Mouse (Mus musculus) regulatory T cell (primary cell): Measurements from ENCODE around the gene Guk1.

ENCODE experiments used
- in situ Hi-C: fragments of 300-600 bp; cut with MboI, MseI; formaldehyde crosslinking; loops from one replicate; pipeline ENCODE4 v1.15.1; 2025; ENCODE audit warnings: high pct_unique_total_duplicates

Guk1 gene

DNA sequence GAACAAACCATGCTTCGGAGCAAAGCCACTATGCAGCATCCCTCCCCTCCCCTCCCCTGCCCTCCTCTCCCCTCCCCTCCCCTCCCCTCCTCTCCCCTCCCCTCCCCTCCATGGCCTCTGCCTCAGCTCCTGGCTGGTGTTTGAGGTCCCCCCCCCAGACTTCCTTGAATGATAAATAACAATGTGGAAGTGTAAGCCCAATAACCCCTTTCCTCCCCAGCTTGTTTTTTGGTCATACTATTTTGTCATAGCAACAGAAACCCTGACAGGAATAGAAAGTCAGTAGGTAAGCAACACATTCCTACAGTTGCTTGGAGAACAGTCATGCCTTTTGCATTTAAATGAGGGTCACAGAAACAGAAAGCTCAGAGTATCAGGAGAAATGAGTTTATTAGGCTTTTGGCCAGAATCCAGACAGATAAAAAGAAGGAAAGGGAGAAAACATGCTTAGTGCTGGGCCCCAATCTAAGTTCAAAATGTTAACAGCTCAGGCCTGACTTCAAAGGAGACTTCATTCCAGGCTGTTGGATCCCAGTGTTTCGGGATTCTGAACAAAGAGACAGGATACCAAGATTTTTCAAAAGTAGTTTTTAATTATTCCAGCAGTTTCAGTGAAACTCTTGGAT is 26.3 kb downstream of the Guk1 start:
- in situ Hi-C loops = no loop called here

DNA sequence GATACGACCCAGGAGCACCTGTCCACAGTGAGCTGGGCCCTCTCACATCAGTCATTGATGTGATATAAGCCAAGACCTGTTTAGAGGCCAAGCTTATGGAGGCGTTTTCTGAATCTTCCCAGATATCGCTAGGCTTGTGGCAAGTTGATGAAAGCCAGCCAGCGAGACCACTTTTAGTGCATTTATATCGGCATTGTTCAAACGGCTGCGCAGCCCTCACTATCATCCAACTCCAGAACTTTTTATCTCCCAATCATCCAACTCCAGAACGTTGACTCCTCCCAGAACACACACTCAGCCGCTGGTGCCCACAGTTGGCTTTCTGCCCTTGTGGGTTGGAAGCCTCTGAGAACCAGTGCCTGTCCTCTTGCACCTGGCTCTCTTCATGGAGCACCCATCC is 27.6 kb downstream of the Guk1 start:
- in situ Hi-C loops = no loop called here

DNA sequence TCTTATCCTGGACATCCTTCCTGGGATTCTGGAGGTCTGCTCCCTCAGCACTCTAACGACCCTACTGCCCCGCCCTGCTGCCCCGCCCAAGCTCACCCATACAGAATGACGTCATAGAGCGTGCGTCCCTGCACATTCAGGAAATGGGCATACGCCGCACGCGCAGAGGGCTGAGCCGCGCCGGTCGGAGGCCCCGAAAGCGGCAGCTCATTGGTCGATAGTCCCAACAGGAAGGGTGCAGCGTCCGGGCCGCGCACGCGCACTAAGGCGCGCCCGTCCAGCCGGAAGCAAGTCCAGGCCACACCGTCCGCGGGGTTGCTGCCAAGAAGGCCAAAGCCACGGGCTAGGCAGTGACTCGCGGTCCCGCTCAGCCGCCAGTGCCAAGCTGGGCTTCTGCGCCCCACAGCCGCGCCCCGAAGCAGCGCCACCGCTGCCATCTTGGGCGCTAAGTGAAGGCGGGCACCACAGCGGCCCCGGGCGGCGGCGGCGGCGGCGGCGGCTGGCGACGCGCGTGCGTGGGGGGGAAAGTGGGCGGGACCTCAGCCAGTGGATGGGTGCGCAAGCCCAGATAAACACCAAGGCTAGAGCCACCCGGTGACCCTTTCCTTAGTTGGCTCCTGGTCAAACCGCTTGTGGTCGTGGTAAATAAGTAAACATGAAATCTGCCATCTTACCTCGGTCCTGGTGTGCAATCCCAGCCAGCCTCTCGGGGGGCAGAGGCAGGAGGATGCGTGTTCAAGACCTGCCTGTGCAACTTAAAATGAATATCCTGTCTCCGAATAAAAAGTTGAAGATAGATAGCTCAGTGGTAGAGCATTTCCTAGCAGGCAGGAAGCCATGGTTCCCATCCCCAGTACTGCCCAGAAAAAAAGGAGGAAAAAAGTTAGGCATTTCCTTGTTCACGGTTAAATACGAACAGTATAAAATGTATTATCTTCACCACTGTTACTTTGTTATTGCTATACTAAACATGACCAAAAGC is 28.5 kb downstream of the Guk1 start, which contains the start of gene Iba57:
TSS of gene Iba57 (minus strand) at position 485 of the 982 bp plus-strand sequence.
- in situ Hi-C loops = no loop called here

DNA sequence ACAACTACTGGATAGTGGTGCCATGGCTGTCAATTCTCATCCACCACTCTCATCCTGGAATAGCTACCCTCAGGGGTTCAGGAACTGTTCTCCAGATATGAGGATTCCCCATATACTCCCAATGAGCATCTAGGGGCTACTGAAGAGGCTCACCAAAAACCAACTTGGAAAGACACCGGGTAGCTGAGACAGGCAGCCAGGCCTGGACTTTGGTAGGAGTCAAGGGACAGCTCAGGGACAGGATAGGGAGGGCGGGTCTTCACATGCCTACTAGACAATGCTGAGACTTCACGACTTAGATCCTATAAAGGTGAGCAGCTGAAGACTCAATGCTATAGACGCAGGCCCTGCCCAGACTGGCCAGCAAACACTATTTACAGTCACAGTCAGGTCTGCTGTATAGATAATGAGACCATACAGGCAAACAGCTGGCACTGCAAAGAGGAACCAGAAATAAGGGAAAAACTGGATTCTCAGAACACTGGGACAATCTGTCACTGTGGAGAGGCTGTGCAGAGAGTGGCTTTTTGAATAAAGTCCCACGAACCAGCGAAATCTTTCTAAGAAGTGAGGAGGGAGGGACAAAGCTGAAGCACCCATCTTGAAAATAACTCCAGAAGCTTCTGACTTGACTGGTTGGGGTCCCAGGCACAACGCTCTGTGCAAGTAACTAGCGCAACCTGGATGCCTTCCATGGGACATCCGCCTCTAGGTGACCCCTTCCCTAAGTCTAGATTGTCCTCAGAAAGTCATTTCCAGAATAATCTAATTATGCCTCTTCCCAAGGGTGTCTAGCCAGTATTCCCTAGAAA is 29.4 kb downstream of the Guk1 start:
- in situ Hi-C loops = no loop called here

DNA sequence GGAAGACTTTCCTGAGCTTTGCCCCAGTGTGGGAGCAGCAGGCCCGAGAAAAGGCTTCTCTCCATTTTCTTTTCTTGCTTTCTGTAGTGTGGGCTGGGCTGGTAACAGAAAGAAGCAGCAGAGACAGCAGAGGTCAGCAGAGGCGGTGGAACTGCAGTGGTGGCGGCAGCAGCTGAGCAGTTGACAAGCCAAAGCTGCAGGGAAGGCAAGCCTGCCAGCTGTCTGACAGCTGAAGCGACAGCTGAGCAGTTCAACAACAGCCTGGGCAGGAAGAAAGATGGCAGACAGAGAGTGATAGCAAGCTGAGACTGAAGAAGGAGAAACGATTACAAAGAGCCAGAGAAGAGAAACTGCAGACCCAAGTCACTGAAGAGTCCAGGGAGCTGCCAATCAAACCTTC is 30.6 kb downstream of the Guk1 start:
- in situ Hi-C loops = no loop called here

DNA sequence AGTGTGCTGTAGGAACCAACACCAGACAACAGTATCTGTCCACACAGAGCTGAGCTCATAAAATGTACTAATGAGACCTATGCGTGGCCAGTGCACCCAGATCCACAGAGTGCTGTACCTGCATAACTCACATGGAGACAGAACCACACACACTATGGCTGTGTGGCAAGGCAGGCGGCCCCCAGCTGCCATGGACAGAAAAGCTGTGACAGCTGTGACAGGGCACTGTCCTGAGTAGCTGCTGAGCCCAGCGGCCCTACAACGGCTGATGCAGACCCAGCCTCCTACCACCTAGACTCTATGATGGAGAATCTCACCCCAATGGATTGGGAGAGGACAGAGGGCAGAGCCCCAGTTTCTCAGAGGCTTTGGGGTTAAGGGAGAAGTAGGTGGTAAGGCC is 32.5 kb downstream of the Guk1 start:
- in situ Hi-C loops = no loop called here

DNA sequence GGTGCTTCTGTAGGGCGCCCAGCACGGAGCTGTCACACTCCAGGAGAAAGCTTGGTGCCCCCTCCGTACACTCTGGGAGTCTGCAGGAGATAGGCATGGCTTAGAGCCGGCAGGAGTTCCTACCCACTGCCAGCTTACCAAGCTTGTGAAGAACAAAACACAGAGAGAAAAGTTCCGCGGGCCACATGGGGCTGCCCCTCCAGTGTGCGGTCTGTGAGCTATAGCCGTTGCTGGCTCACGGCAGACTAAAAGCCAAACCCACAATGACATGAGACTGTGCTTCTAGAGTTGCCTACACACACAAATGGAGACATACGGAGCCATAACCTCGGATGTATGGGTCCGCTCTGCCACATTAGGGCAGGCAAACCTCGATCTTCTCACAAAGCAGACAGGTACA is 32.9 kb downstream of the Guk1 start:
- in situ Hi-C loops = no loop called here

DNA sequence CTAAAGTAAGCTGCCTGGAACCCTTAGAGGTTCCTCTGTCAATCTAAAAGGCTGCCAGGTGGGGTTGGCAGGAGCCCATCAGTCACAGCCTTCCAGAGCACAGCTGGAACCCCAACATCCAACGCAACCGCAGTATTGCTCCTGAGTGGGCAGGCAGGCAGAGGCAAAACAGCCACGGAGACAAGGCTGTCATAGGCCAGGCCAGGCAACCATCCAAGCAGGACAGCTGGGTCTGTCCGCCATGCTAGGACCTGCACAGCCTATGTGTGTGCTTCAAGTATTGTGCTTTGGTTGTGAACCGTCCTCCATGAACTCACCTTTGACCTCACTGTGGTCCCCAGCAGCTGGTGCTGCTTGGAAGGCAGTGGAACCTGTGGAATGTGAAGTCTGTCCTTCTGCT is 36.1 kb downstream of the Guk1 start:
- in situ Hi-C loops = no loop called here

DNA sequence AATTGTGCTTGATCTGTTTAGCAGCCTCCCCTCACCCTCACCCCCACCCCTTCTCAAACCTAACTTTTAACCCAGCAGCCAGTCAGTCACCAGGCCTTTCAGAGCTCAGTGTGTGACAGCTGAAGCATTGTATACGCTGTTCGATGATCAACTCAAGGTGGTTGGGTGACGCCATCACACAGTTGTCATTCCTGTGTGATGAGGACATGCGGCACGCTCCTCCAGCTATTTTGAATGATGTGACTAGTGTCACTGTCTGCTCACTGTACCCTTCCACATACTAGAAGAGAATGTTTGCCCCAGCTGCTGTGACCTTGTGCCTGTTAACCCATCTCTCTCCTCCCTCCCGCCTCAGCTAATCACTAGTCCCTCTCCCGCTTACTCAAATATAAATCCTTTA is 37.8 kb downstream of the Guk1 start:
- in situ Hi-C loops = no loop called here

DNA sequence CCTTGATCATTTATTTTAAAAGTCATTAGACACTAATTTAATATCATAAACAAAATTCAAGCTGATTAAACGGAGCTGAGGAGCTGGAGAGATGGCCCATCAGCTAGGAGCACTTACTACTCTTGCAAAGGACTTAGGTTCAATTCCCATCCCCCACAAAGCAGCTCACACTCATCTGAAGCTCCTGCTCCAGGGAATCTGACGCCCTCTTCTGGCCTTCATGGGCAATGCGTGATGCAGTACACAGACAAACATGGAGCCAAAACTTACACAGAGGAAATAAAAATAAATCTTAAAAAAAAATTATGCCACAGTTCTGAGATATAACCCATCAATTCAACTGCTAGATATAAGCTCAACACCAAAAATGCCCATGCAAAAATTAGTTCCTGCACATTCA is 40.3 kb downstream of the Guk1 start:
- in situ Hi-C loops = no loop called here

DNA sequence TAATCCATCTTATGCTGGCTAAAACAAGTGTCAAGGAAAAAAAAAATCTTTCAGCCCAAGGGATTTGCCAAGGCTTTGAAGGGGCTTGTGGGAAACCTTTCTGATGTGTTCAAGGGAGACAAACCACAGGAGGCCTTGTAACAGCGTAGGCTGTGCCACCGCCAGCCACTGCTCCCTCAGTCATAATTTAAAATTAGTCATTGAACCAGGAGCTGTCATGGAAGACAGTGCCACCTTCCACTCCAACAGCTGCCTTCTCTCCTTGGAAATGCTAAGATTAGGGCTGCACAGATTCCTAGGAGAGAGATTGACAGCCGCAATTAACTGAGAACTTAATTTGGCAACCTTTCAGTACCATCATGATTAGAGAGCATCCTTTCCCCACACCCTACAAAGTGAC is 42.7 kb downstream of the Guk1 start:
- in situ Hi-C loops = no loop called here

DNA sequence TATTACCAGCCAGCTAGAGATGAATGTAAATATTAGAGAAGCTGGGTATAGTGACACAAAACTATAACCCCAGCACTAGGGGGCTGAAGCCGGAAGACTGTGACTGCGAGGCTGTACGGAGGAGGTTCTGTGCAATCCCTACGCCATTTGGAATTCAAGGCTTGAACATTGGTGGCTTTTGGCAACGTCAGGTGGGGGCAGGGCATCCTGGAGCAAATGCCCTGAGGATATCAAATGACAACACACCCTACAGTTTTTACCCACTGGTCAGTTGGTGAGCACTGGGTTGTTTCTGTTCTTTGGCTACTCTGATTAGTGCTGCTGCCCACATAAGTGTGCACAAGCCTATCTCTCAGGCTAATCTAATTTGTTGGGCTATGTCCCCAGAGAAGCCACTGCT is 49.0 kb downstream of the Guk1 start:
- in situ Hi-C loops = no loop called here

DNA sequence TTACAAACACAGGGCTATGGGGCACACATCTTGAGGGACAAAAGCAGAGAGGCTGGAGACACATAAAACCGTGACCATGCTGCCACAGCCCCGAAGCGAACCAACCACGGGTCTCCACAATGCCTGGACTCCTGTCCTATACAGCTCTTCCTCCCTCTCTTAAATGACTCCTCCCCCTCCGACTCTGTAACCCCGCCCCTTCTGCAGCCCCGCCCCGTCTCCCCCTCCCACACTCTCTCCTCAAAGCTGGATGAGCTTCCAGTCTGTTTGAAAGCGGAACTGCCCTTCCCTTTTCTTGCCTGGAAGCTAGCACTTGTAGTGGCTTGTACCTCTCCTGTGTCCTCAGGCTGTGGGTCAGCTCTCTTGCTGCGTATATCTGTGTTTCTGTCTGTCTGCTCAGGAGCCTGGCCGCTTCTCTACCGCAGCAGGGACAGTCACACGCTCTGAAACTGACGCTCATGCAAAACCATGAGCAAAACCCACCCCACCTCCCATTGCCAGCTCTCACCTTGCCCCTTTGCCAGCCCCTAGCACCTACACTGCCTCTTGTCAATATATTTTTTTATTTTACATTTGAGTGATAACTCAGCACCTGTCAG is 50.1 kb downstream of the Guk1 start:
- in situ Hi-C loops = no loop called here

DNA sequence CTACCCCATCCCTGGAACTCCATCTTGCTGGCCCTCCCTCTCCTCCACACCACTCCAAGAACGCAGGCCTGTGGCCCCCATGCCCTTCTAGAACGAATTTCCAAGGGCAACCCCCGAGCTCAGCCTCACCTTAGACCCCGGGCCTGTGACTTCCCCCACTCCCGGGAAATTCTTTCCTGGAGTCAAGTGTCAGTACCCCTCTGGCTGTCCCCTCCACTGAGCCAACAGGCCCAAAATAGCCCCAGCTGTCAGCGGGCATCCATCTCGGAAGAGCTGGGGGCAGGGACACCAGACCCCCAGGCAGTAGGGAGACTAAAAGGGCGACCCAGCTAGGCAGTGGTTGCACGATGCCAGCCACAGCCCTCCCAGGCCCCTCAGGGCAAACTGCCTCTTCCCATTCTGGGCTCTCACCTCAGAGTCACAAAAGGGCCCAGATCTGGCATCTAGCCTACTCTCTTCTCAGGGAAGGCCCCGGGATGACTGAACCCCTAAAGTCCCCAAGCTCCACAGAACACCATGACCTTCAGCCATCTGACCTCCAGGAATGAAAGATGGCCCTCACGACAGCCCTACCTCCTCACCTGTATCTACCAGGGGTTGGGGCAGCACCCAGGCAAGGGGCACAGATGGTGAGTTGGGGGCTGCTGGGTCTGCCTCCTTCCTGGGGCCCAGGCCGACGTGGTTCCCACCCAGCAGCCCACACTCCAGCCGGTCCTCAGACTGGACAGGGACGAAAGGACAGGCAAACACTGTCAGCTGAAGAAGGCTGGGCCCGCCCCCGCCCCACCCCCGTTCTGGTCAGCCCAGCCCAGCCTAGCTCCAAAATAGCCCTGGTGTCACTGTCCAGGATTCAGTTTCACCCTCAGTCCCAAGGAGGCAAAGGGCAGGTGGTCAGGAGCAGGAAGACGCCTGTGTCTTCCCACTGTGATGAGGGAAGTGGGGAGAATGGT is 53.2 kb downstream of the Guk1 start:
- in situ Hi-C loops = no loop called here

DNA sequence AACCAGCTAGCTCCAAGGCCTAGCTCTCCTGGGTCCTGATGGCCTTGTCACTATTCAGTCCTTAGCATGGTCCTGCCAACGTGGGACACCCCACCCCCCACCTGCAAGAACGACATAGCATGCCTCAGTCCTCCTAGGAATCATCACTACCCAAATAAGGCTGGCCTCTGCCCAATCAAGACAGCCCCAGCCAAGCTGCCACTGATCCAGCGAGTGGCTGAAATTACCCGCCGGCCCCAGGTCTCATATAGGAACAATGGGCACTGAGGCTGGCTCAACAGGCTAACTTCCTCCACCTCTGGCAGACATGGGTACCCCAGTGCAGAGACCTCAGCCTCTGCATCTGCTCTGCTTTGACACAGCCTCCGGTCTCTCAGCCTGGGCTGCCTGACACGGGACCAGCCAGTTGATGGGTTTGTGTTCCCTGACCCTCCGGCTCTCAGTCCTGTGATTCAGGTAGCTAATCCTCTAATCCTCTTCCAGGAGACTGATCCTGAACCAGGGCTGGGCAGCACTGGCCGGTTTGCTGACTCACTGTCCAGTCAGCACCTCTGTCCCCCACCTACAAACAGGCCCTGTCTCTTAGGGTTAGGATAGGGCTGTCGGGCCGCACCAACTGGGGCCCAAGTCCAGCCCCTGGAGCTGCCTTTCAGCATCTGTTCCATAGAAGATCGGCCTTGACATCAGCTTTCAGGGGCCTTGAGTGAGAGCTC is 54.9 kb downstream of the Guk1 start:
- in situ Hi-C loops = no loop called here

DNA sequence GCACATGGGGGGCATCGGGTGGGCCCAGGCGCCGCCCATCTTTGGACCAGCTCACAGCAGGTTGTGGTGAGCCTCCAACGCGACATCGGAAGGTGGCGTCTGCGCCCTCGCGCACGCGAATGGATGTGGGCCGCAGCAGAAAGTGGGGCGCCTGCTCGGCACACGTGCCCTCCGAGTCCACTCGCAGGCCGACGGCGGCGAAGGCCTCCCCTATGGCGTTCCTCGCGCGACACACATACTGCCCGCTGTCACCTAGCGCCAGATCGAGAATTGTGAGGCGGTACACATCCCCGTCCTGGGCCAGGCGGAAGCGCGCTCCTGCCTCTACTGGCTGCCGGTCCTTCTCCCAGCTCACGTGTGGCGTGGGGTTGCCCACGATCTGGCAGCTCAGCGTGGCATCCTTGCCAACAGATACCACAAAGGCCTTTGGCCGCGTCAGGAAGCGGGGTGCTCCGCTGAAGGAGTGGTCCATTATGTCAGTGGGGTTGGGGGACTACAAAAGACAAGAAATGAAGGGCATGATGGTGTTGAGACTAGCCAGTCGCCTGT is 56.0 kb downstream of the Guk1 start, which contains the start of gene Obscn:
TSS of gene Obscn (minus strand) at position 499 of the 549 bp plus-strand sequence.
- in situ Hi-C loops = no loop called here

DNA sequence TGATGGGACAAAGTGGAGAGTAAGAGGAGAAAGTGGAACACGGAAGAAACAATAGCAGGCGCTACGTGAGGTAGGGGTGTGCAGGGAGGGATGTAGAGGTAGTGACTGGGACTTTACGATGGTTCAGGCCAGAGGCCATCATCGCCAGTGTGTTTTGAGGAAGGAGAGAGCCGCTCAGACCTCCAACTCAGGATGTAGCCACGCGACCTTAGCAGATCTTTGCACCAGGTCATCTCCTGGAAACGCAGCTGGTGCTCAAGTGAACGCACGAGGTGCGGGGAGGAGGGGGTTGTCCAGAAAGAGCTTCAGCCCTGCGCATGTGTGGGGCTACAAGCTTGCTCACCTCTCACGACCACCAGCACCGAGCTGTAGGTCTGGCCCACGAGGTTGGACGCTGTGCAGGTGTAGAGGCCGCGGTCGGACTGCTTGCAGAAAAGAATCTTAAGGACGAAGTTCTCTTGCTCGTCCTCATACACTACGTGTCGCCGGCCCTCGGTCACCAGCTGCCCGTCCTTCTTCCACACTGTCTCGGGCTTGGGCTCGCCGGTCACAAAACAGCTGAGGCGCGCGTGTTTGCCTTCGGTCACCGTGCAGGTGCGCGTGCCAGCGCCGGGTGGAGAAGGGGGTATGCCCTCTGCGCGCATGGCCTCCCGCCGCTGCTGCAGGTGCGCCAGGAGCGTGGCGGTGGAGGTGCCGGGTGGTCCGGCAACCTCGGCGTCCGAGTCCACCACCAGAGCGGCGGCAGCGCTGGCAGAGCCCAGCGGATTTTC is 56.8 kb downstream of the Guk1 start:
- in situ Hi-C loops = no loop called here

DNA sequence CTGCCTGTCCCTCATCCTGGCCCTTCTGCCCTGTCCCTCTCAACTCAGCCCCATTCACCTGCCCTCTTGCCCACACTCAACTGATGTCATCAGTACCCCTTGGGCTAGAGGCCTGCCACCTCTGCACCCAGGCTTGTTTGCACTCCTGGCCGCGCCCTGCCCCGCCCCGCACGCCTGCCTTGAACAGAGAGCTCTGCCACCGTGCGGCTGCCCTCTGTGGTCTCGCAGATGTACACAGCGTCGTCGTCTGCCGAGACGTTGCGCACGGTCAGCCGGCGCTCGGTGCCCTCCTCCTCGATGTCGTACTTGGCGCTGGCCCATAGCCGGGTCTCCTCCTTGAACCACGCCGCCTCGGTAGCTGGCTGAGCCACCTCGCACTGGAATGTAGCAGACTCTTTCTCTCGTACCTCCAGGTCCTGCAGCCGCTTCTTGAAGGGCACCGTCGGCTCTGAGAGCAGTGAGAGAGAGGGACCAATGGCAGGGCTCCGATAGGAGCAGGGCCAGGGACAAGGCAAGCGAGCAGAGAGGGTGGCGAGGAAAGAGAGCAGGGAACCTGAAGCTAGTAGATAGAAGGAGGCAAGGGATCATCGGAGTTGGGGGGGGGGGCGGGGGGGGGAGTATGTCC is 57.5 kb downstream of the Guk1 start:
- in situ Hi-C loops = no loop called here
